Mouse (Mus musculus): ENCODE results near the gene Agbl3. TPM values are rescaled to one million over a fixed set of nuclear protein-coding genes. Genes with fewer than 3 reads are reported as not detected.

Agbl3 gene
- polyA plus RNA-seq, 1 experiment, result 0.57 TPM

DNA sequence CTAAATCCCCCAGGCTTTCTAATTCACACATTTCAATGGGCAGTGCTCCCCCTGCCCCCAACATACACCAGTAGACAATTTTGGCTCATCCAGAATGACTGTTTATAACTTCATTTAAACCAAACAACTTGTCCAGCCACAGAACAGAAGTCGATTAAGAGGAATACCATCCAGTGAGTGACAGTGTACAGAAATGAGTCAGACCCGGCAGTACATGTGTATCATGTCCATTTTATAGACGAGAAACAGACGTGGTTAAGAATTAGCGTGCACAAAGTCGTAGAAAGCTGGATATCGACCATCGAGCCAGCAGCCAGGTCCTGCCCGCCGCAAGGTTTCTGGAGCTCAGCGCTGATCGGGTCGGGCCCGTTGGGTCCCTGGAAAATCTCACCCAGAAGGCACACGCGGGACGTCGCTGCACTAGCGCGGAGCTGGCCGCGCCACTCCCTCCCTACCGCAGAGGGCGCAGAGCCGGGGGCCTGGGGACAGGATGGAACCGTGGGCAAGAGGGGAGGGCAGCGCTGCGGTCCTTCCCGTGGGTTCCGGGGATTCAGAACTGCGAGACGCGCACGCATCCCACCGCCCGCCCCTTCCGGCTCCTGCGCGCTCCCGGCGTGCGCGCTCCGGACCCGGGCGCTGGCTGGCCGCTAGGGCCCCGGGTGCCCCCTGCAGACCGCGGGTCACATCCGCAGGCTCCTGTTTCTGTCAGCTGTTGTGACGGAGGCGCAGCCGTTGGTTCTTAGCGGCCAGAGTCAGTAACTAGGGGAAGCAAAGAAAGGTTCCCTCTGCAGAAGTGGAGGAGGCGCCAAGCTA, 97.5 kb downstream of the Agbl3 start, which contains the start of gene Cyren:
Gene Cyren, minus strand, starts transcription at position 552 of the 813 bp plus-strand sequence.
- WGBS, result under 1% methylated on average over 56 of the region's 56 CpGs
- Histone ChIP-seq H3K27ac (ENCODE audit: insufficient read depth, low read depth, low read length) (peak within 1 kb of the TSS; percentile 81), H3K36me3 (ENCODE audit: control insufficient read depth, insufficient read depth, low read length) (peaks cover 1% of the 10 kb centered on the region; the same call in 1 of the 2 replicates), H3K27me3 (ENCODE audit: control insufficient read depth, insufficient read depth, low read length) (no peaks in the 10 kb centered on the region), H3K4me3 (ENCODE audit: low read depth, low read length) (peak within 1 kb of the TSS; percentile 98), H3K4me1 (ENCODE audit: control insufficient read depth, insufficient read depth, insufficient read length, low read length) (peaks cover 4% of the 10 kb centered on the region; the same call in 1 of the 2 replicates)
- peak; percentile 64 for TF ChIP-seq CTCF (IDR thresholded peaks at IDR 0.05; ENCODE audit: extremely low read depth, insufficient read length, insufficient replicate concordance, low read depth, low read length)
- TF ChIP-seq POLR2A (IDR thresholded peaks at IDR 0.05; ENCODE audit: low read depth, low read length), result peak; percentile 76

DNA sequence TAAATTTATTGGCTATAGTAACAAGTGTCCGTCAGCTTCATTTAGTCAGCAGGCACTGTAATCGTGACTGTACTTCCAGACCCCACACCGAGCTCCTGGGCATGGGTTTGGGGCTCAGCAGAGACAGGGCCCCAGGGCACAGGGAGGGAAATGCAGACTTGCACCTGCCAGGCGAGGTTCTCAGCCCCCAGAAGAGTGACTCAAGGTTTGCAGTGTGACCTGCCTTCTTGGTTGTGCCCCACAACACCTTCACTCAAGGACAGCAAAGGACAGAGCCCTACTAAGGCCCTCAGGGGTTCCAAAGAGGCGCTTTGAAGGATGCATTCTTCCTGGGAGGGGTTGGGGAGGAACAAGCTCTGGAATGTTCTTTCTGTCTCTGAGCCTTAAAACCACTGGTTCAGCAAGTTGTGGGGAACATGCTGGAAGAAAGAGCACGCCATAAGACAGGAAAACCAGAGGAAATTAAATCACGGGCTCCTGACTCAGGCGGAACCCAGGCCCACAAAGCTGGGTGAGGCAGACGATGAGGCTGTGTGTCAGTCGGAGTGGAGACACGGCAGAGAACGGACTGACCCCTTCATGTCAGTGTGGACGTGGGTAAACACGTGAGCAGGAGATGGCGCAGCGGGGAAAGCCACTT, 99.0 kb downstream of the Agbl3 start:
- no peak for TF ChIP-seq POLR2A (IDR thresholded peaks at IDR 0.05; ENCODE audit: low read depth, low read length)
- TF ChIP-seq CTCF (IDR thresholded peaks at IDR 0.05; ENCODE audit: extremely low read depth, insufficient read length, insufficient replicate concordance, low read depth, low read length), result no peak
- Histone ChIP-seq H3K36me3 (ENCODE audit: control insufficient read depth, insufficient read depth, low read length) (no peaks in the 10 kb centered on the region; the same call in 1 of the 2 replicates), H3K4me1 (ENCODE audit: control insufficient read depth, insufficient read depth, insufficient read length, low read length) (peaks cover 4% of the 10 kb centered on the region; the same call in 1 of the 2 replicates), H3K4me3 (ENCODE audit: low read depth, low read length) (no peak overlapping the region), H3K27ac (ENCODE audit: insufficient read depth, low read depth, low read length) (no peak overlapping the region), H3K27me3 (ENCODE audit: control insufficient read depth, insufficient read depth, low read length) (no peaks in the 10 kb centered on the region)
- WGBS, result 92% methylated on average over 16 of the region's 16 CpGs

DNA sequence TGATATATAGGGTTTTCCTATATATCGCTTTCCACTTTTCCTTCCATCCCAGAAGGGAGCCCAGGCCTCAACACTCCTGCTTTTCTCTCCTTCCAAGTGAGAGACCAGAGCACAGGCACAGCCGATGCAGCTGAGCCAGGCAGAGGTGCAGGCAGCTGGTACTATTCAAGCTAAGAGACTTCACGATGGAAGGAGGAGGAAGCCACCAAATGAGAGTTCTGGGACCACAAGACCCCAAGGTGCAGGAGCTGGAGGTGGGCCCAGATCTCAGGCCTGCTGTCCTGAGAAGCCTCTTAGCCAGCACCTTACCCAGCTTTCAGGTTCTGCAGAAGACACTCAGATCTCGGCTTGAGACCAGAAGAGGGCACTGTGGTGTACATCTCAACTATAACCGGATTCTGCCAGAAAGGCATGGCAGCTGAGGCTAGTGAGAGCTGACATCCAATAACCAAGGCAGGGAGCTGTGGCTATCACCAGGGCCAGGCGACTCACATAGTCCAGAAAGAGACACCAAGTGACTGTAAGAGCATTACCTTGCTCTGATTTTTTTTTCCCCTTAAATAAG, 99.8 kb downstream of the Agbl3 start:
- no peak overlapping the region for H3K4me3 ChIP-seq (ENCODE audit: low read depth, low read length)
- no peaks in the 10 kb centered on the region; the same call in 1 of the 2 replicates for H3K36me3 ChIP-seq (ENCODE audit: control insufficient read depth, insufficient read depth, low read length)
- 60% methylated on average over 6 of the region's 6 CpGs for WGBS
- peaks cover 4% of the 10 kb centered on the region; the same call in 1 of the 2 replicates for H3K4me1 ChIP-seq (ENCODE audit: control insufficient read depth, insufficient read depth, insufficient read length, low read length)
- H3K27me3 ChIP-seq (ENCODE audit: control insufficient read depth, insufficient read depth, low read length), result no peaks in the 10 kb centered on the region
- H3K27ac ChIP-seq (ENCODE audit: insufficient read depth, low read depth, low read length), result no peak overlapping the region
- TF ChIP-seq CTCF (IDR thresholded peaks at IDR 0.05; ENCODE audit: extremely low read depth, insufficient read length, insufficient replicate concordance, low read depth, low read length), result peak; percentile 54; the same call in 1 of the 2 replicates
- TF ChIP-seq POLR2A (IDR thresholded peaks at IDR 0.05; ENCODE audit: low read depth, low read length), result no peak

DNA sequence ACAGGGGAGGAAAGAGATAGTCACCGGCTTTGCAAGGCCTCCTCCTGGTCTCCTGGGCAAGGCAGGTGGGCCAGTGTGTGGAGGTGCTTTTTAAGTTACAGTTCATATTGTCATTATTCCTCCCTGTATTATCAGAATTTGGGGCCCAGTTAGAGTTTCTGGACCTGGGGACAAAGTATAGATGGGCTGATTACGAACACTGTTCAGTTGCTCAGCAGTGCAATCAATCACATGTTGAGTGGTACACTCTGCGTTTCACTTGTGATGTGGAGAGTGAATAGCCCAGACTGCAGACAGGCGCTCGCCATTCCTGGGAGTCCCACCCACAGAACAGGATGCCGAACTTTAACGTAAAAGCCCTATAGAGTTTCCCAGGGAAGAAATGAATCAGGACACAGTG, 104.5 kb downstream of the Agbl3 start:
- H3K27ac ChIP-seq (ENCODE audit: insufficient read depth, low read depth, low read length), result no peak overlapping the region
- H3K4me1 ChIP-seq (ENCODE audit: control insufficient read depth, insufficient read depth, insufficient read length, low read length), result no peaks in the 10 kb centered on the region
- H3K36me3 ChIP-seq (ENCODE audit: control insufficient read depth, insufficient read depth, low read length), result peaks cover 4% of the 10 kb centered on the region; the same call in 1 of the 2 replicates
- no peak overlapping the region for H3K4me3 ChIP-seq (ENCODE audit: low read depth, low read length)
- no peaks in the 10 kb centered on the region for H3K27me3 ChIP-seq (ENCODE audit: control insufficient read depth, insufficient read depth, low read length)
- no peak for TF ChIP-seq CTCF (IDR thresholded peaks at IDR 0.05; ENCODE audit: extremely low read depth, insufficient read length, insufficient replicate concordance, low read depth, low read length)
- TF ChIP-seq POLR2A (IDR thresholded peaks at IDR 0.05; ENCODE audit: low read depth, low read length), result no peak
- 50% methylated on average over 7 of the region's 7 CpGs for WGBS

DNA sequence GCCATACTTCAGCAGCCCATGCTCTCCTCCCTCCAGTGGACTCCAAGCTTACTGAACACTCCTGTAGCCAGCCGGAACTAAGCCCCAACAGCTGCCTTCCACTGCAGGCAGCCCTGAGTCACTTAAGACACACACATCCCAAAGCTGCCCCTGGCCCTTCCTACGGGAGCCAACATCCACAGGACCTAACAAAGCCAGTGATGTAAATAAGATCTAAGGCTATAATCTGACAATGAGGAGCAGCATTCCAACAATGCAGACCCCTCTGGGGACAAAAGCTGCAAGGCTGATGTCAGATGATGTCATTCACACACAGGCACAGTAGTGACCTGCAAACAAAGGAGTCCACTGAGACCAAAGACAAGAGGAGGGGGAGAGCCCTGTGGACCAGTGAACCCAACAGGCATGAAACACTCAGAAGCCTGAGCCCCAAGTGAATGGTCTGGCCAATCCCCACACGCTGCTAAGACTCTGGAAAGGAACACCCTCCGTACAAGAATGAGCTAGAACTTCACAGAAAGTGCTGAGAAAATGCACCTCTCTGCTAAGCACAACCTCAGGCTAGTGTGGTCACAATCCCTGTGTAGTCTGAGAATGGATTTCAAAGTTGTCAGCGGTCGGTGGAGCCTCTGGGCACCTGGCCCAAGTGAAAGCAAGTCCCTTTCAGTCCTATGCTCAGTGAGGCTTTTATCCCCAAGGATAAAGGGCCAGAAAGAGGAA, 107.1 kb downstream of the Agbl3 start:
- WGBS, result 92% methylated on average over 6 of the region's 6 CpGs
- Histone ChIP-seq H3K36me3 (ENCODE audit: control insufficient read depth, insufficient read depth, low read length) (peaks cover 4% of the 10 kb centered on the region; the same call in 1 of the 2 replicates), H3K27me3 (ENCODE audit: control insufficient read depth, insufficient read depth, low read length) (no peaks in the 10 kb centered on the region), H3K4me1 (ENCODE audit: control insufficient read depth, insufficient read depth, insufficient read length, low read length) (no peaks in the 10 kb centered on the region), H3K4me3 (ENCODE audit: low read depth, low read length) (no peak overlapping the region), H3K27ac (ENCODE audit: insufficient read depth, low read depth, low read length) (no peak overlapping the region)
- TF ChIP-seq POLR2A (IDR thresholded peaks at IDR 0.05; ENCODE audit: low read depth, low read length), result no peak
- no peak for TF ChIP-seq CTCF (IDR thresholded peaks at IDR 0.05; ENCODE audit: extremely low read depth, insufficient read length, insufficient replicate concordance, low read depth, low read length)

DNA sequence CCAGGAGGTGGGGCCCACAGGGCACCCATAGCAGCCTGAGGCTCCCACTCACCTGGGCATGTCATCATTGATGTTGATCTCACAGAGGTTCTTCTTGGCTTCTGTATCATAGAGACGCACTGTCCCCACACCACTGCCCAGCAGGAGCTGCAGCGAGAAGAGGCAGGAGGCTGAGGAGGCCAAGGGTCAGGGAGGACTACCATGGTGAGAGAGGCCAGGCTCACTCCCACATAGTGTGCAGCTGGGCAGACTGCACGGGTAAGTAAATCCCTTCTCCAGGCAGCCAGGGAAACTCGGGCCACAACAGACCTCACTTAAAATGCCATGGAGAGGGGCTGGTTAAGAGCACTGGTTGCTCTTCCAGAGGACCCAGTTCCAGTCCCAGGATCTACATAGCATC, 109.0 kb downstream of the Agbl3 start:
- peaks cover 4% of the 10 kb centered on the region; the same call in 1 of the 2 replicates for H3K36me3 ChIP-seq (ENCODE audit: control insufficient read depth, insufficient read depth, low read length)
- WGBS, result 78% methylated on average over 4 of the region's 4 CpGs
- H3K4me3 ChIP-seq (ENCODE audit: low read depth, low read length), result no peak overlapping the region
- no peaks in the 10 kb centered on the region for H3K27me3 ChIP-seq (ENCODE audit: control insufficient read depth, insufficient read depth, low read length)
- H3K27ac ChIP-seq (ENCODE audit: insufficient read depth, low read depth, low read length), result no peak overlapping the region
- no peak for TF ChIP-seq CTCF (IDR thresholded peaks at IDR 0.05; ENCODE audit: extremely low read depth, insufficient read length, insufficient replicate concordance, low read depth, low read length)
- no peak for TF ChIP-seq POLR2A (IDR thresholded peaks at IDR 0.05; ENCODE audit: low read depth, low read length)
- H3K4me1 ChIP-seq (ENCODE audit: control insufficient read depth, insufficient read depth, insufficient read length, low read length), result no peaks in the 10 kb centered on the region
